Mouse (Mus musculus) R1 (cell line): Measurements from ENCODE around the gene Dab1.

ENCODE experiments used
- DNase-seq: peaks from one replicate; pipeline ENCODE4 v3.0.0-alpha.2; 2018; ENCODE audit warnings: low read depth, low spot score

The Dab1 gene

DNA sequence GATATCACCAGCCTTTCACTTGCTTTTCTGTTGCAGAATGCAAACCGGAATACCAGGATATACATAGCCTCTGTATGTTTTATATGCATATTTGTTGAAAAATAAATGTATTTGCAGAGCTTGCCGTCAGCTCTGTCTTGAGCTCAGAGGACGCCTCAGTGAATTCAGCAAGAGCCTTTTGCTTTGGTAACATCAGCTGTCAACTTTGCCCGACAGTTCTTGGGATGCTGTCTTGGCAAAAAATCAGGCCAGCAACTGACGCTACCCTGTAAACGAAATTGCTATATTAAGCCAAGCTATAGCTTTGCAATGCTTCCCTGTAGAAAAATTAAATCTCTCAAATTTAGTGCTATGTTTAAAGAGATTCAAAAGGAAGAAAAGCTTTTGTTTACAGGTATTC, 630.3 kb downstream of the Dab1 start:
- DNase-seq: no peak

DNA sequence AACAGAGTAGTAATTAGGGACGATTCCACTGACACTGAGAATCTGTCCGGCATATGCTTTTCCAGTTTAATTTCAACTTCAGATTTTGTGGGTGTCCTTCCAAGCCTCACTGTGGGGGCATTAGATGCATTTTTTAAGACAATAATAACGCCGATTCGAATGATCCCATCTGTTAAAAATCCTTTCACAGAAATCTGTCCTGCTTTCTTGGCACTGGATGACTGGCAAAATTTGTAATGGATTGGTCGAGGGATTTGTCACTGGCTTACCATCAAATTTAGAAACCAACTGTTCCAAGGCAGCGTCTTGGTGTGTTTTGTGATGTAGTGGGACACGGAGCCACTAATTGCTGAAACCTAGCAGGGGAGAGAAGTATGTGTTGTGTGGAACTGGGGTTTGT, 638.6 kb downstream of the Dab1 start:
- no peak for DNase-seq

DNA sequence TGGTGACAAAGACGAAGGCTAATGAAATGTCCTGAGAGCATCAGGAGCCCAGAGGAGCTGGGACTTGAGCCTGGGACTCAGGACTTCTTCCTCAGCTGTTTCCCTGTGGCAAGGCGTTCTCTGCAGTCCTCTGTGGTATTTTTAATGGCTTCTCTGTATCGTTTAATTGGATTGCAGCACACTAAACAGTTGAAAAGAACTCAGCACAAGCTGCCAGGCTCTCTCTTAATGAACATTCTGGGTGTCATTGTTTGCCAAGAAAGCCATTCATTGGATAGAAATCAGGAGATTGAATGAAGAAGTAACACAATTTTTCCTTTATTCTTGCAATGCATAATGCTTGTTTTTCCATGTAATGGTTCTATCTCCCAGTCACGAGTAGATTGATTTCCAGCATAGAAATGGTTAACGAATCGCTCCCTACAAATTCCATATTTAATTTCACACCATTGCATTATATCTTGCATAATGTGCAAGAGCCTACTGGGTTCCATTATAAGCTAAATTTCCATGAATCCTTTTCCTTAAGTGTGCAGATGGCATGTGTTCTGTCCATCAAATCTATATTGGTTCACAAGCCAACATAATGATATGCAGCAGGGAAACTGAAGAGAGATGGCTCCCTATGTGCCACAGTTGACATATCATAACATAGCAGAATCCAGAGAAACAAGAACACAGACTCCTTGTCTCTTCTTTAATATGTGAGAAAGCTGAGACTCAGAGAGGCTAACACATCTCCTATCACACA, 650.4 kb downstream of the Dab1 start:
- no peak for DNase-seq

DNA sequence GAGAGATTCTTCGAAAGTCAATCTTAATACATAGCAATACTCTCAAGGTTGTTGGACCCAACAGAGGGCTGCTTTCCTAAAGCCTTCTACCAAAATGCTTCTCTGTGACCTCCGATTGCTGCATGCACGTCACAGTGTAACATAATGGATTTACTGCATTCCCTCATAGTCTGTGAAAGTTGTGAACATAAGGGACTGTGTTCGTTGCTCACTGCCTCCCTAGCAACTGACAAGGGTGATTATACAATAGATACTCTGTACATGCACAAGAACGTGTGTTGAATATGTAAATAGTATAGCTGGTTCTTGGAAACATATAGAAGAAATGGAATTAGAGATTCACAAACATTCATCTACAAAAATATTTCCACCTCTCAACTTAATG, 651.0 kb downstream of the Dab1 start:
- DNase-seq: no peak

DNA sequence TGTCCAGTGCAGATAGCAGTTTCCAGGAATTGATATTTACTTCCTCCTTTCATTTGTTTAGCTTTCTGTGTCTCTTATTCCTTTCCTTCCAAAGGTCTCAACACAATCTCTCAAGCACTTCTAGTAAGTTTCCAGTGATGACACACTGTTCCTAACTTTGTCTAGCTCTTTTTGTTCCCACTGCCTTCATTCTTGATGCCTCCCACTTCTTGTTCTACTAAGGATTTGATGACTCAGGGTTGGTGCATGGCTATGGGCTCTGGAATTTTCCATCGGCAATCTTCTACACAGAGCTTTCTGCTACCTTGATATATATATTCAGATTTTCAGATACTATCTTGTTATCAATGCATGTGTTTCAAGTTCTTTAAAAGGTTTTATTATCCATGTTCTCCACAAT, 656.1 kb downstream of the Dab1 start:
- DNase-seq: no peak

DNA sequence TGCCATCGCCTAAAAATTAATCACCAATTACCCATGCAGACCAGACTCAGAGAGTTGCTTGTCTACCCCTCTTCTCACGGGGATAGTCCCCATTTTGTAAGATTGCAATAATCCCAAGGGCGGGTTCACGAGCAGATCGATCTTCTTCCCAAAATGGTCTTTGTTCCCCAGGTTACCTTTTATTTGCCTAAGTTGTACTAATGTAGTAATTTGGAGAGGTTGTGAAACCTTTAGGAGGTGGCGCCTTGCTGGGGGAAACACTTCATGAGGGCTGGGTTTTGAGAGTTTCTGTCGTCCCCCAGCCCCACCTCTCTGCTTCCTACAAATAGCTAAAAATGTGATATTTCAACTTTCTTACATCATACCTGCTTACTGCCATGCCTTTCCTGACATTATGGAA, 657.8 kb downstream of the Dab1 start:
- DNase-seq: no peak

DNA sequence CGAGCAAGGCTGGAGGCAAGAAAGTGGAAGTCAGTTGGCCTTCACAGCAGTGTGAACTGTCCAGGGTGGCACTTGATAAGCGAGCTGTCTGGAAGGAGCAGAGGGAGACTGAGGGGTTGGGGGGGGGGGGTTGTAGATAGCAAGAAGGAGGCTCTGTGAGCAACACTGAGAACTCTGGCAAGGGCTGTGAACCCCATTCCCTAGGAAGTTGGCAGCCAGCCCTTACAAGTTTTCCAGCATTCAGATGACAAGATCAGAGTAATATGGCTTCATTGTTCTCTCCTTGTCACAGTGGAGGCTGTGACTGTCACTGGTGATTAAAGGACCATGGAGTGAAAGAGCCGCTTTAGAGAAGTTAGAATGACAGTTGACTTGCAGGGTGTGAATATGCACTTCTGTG, 662.4 kb downstream of the Dab1 start:
- DNase-seq: no peak

DNA sequence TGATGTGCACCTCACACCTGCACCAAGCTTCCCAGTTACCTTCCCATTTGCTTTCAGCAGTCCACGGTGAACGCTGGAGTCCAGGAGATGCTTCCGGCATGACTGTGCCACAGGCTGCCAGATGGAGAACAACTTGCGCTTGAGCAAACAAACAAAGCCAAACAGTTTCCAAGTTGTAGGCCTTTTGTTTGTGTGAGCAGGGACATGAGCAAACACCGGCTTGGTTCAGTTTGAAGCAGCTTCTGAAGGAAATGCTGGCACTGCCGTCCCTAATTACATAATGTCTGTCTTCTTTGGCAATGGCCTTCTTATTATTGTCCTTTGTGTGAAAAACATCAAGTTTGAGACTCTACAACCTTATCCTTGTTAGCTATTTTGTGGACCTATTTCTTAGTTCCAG, 664.7 kb downstream of the Dab1 start:
- no peak for DNase-seq

DNA sequence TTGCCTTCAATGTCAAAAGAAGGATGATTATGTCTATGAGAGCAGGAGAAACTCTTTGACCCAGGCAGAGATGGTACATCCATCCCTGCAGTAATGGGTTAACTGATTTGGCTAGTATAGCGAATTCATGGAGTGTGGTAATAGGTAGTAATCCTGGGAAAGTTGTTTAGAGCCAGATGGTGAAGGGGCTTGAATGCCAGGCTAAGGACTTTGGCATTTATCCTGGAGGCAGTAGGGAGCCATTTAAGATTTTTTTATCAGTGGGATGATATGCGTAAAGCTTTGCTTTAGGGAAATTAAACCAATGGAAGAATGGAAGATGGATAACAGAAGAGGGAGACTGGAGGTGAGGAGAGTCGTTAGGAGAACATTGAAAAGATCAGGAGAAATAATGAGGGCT, 669.2 kb downstream of the Dab1 start:
- DNase-seq: no peak

DNA sequence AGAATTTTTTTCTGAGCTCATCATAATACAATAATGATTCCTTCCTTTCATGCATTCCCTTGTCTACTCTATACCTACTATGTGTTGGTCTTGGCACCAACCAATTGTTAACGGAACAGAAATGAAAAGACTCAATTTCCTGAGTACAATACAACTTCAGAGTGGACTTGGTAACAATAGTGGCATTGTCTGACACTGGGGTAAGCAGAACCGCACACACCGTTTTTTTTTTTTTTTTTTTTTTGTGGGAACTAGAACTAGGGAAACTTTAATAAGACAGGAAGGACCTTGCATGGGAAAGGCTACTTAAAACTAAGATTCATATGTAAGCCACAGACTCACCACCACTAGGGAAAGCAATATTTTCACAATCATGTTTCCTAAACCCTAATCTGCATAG, 682.6 kb downstream of the Dab1 start:
- DNase-seq: no peak

DNA sequence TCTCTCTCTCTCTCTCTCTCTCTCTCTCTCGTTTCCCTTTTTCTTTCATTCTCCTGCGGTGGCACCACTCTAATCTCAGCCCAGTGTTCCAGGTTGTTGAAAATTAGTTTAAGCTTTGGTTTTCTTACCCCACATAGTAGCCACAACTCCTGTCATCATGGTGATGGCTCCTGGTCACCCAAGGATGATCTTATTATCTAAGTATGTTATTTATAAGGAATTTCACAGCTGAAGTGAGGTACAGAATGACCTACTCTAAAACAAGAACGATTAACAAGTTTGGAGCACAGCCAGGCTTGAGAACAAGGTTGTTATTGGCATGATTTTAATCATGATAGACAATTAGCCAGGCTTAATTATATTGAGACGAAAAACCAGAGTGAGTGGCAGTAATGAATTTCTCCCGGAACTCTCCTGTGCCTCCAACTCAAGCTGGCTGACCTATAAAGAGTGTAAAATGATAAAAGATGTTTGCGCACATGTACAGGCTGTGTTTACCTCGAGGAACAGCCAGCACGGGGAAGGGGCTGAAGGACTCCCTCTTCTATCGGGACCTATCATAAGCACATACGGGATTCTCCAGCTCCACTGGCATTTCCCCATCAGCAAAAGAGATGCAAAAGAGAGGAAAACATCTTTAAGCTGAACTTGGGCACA, 684.0 kb downstream of the Dab1 start:
- no peak for DNase-seq

DNA sequence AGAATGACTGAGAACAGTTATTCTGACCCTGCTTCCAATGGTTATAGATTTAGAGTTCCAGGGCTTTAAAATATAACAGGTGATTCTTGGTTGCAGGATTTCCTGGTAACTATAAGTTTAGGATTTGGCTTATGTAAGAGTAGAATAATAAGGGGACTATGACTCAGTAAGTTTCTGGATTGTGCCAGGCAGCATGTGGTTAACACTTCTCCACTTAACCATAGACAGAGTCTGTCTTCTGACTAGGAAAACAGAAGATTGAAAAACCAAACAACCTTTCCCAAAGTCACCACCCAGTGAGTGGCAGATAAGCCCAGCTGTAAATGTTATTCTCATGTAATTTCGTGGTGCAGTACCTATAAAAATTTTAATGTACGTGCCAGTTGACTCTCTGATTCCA, 688.6 kb downstream of the Dab1 start:
- DNase-seq: no peak

DNA sequence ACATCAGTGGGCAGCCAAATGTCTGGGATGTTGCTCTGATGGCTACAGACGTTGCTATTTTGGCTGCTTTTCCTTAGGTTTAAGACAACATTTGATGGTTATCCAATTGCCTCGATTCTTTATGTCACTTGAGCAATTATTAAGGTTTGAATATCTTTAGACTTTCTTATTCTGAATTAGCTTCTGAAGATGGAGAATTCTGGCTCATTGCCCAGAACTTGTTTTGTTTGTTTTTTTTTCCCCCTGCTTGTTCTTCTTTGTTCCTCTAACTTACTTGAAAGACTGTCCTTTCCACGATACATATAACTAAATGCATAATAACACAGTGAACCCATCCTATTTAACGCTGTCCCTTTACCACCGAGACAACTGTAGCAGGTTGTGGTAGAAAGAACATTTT, 707.1 kb downstream of the Dab1 start:
- no peak for DNase-seq

DNA sequence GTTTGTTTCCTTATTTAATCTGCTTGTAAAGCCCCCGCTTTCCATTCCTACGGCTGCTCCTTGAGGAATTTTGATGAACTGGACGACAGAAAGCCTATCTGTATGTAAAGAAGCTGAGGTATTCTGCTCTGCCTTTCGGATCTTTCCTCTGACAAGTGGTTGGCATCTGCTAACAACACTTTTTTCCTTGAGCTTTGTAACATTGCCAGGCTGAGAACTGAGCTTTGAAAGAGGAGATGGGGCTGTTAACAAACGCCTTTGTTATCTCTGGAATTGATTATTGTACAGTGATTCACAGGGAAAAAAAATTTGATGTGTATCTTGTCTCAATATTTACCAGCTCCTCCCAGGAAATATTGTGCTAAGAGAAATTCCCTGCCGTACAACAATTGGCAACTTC, 712.7 kb downstream of the Dab1 start:
- DNase-seq: no peak

DNA sequence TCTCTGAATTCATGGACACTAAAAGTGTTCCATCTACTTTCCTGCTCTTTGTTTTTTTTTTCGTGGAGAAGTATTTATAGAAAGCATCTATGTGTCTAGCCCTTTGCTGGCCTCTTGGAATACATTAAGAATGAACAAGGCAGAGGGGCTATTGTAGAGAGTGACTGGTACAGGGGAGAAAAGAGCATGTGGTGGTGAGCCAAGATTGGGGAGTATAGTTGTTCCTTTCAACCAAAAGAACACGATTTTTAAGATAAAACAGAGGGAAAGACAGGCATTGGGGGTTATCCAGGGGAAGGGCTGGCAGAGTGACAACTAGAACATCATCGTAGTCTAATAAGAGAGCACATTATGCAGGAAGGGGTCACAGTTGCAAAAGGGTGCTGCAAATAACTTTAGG, 713.2 kb downstream of the Dab1 start:
- DNase-seq: no peak

DNA sequence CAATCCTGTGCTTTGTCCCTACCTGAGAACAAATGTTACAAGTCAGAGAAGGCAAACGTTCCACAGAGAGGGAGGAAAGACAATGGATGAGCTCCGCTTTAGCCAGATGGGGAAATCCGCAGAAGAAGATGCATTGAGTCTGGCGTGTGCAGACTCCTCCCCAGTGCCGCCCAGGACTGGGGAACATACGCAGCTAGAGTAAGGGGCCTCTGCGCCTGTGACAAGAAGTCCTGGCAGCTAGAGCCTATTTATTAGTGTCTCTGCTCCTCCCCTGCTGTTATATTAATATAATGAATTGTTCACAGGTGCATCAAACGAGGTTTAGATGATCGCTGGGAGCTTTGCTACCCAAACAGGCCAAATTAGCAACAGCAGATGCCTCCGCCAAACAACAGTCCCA, 718.1 kb downstream of the Dab1 start:
- no peak for DNase-seq

DNA sequence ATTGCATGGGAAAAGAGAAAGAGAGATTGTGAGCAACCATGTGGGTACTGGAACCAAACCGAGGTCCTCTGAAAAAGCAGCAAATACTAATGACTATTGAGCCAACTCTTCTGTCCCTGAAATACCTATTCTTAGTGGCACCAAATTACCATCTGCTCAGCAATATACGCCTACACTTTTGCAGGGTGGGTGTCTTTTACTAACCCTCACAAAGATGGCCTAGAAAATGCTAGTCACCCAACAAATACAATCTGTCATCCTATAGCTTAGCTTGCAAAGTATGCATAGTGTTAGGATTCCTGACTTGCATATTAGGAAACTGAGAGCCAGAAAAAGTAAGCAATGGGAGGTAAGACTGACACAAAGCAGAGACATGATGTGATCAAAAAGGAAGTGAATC, 719.2 kb downstream of the Dab1 start:
- no peak for DNase-seq

DNA sequence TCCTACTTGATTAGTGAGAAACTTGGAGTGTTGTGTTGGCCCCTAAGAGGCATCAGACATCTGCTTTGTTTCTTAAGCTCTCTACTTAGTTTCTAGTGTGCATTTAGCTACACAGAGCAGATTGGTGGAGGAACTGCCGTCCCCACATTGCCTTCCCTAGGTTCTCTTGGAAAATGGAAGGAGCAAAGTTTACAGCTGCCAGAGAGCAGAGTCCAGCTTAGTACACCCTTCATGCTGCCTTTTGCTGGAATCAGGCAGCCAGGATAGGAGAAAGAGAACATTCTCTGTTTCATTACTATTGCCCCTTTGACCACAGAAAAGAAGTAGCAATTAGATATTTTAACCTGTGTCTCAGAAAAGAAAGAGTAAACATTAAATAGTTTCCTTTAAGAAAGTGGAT, 742.2 kb downstream of the Dab1 start:
- no peak for DNase-seq

DNA sequence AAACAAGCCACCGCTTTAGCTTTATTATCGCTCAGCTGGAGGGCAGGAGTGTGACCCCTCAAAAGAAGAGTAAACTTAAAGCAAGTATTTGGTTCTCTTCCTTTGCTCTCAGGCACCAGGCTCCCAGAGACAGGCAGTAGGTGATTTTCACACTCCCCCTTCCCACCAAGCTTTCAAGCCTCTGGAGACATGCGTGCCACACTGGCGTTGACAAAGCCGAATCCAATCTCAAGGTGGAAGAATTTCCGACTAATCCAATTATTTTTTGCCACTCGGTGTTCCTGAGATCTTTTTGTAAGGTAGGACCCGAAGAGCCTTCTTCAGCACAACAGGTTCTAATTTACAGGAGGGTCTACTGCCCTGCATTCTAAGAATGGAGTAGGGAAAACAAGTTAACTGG, 747.3 kb downstream of the Dab1 start:
- DNase-seq: peak; percentile 38

DNA sequence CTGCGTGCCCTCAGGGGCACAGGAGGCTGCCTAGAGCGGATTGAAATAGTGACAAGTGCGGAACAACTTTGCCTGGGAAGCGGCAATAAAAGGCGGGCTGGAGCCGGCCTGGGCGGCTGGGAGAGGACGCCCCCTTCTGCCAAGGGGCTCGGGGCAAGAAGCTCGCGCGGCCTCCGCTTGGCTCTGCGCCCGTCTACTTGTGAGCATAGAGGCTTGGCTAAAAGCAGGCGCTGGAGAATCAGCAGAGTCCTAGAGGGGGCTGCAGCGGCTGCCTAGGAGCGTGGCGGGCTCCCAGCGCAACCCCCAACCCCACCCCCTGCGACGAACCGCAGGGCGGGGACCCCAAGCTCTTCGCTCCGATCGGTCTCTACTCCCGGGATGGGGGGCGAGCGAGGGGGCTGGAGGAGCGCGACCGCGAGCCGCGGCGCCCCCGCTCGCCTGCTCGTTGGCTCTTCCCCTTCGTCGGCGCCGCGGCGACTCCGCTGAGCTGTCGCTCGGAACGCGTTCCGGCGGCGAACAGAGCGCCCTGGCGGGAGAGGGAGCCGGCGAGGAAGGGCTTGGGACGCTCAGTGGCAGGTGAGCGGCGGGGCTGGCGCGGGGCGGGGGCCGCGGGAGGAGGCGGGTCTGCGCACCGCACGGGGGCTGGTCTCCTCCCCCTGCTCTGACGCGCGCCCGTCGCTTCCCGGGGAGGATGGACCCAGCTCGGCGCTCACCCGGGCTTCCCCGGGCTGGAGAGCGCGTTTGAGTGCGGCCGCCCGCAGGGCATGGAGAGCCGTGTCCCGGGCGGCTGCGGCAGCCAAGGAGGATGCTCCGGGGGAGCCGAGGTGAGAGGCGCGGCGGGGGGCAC, 748.0 kb downstream of the Dab1 start:
- peak; percentile 81 for DNase-seq

DNA sequence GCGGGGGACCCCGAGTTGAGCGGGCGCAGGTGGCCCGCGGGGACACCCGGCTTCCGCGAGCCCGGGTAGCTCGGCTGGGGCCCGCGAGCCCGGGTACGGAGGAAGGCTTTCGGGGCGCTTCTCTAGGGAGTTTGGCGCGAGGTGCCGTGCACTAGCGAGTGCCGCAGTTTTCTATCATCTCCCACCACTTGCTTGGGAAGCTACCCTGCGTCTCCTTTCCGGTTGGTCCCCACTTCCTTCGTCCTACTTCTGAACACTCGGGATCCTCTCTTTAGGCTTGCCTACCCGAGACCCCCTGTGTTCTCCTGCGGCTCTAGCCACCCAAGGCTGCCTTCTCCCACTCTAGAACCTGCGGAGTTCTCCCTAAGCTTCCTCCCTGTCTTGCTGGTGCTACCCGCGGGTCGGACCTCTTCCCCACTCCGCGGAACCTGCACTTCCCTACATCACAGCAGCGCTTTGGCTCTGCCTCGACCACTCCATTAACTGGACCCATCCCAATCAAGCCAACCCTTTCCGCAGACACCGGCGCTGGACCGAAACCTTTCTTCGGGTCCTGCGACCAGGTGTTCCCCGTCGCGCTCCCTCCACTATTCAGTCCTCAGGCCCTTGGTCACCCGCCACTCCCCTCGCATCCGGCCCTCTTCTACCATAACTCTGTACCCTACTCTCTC, 748.7 kb downstream of the Dab1 start:
- DNase-seq: peak; percentile 85

DNA sequence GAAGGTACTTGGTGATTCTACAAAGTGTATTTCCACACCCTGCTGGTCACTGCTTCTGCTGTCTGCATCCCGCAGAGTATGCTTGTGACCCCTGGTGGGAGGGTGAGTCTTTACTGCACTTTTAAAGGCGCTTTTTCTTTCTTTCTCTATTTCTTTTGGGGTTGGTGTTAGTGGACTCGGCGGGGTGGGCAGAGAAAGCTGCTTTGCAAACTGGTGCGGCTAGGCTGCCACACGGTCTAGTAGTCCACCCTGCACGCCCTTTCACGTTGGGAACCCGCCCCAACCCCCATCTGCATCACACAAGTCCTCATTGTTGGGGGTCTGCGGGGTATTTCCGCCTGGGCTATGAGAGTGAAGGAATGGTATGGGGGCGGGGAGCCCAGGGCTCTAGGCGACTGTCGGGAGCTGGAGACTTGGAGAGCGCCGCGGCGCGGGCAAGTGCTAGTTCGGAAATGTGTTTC, 749.4 kb downstream of the Dab1 start:
- peak; percentile 99 for DNase-seq
